Mouse (Mus musculus) heart, postnatal 4 days (tissue): ENCODE data around the gene Tubb2a. TPM values are rescaled to one million over a fixed set of nuclear protein-coding genes. Genes with fewer than 3 reads are reported as not detected.

Experiments used
- DNase-seq: peaks from one replicate; pipeline ENCODE4 v3.0.0; 2021
- total RNA-seq, 2 experiments: library from RNA; stranded (reverse); gene quantifications; 2 replicates each; pipeline ENCODE4 v1.2.3; 2021

Gene Tubb2a
- total RNA-seq, 2 experiments from 2014 or later: 168 to 177 TPM

DNA sequence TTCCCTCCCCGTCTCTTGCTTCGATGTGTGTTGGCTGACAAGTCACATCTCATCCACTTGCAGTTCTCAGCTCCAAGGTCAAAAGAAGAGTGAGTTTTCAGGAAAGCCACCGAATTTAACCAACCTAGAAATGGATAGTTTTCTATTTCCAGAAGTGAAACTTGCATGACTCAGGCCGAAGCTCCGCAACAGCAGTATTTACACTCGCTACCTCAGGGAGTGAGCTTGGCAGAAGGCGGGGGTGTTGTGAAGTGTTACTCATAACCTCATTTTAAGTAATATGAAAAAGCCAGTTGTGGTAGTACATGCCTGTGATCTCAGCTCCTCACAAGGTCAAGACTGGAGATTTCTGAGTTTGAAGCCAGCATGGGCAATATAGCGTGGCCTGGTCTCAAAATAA, 27.3 kb downstream of the Tubb2a start:
- no peak for DNase-seq

DNA sequence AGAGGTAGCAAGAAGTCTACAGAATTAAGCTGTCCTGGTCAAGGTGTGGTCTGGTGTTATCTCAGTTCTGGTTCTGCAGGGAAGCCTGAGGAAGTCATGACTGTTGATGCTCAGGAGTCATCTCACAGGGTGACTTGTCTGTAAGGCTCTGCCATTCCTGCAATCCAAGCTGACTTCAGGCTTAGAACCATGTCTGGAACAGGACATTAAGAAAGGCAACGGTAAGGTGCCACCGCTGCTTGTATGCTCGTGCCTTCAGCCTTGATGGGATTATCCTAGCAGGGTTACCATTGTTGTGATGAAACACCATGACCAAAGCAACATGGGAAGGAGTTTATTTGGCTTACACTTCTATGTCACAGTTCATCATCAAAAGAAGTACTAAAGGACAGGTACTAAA, 30.3 kb downstream of the Tubb2a start:
- DNase-seq: no peak

- DNase-seq: peak; percentile 88
Observed at GRCm38 (mm10) chr13:34046421-34047012, 31.3 kb downstream of the Tubb2a start.

- DNase-seq: no peak
Observed at GRCm38 (mm10) chr13:34045511-34046249, 32.1 kb downstream of the Tubb2a start.

- no peak for DNase-seq
Observed at GRCm38 (mm10) chr13:34043716-34044393, 34.0 kb downstream of the Tubb2a start.

- DNase-seq: no peak
Observed at GRCm38 (mm10) chr13:34040091-34040490, 37.7 kb downstream of the Tubb2a start.

DNA sequence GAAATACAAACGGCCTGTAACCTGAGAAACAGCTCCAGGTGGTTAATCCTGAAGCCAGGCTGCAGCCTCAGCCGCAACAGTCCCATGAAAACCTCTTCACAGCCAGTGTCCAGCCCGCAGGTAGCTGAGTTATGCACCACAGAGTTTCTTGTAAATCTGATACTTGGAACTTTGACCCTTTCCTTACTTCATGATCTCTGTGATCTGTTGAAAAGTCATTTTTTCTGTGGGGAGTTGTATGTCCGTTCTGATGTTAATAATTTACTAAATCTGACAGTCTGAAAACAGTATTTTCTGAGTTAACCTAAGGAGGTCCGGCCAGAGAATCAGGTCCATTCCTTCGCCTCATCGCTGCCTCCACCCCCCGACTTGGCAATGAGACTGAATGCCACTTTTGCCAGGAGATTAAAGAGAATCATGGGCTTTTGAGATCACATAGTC, 38.9 kb downstream of the Tubb2a start:
- no peak for DNase-seq

DNA sequence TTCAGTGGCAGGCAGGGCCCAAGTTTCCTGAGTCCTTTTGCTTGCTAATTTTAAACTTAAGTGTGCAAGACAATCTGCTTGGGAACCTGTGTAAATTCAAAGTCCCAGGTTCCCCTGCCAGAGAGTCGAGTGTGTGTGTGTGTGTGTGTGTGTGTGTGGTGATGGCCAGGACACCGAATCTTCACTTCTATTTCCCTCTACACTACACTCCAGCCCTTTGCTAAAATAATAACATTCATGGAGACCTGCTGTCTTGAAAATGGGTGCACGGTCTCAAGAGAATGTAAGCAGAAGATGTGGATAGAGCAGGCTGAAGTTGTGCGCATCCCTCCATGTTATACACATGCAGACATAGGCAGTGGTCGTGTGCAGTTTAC, 39.8 kb downstream of the Tubb2a start:
- no peak for DNase-seq

- peak; percentile 93 for DNase-seq
Observed at GRCm38 (mm10) chr13:34037172-34038055, 40.4 kb downstream of the Tubb2a start, which contains the start of gene Bphl. Bphl (plus strand) TSS chr13:34037597.

DNA sequence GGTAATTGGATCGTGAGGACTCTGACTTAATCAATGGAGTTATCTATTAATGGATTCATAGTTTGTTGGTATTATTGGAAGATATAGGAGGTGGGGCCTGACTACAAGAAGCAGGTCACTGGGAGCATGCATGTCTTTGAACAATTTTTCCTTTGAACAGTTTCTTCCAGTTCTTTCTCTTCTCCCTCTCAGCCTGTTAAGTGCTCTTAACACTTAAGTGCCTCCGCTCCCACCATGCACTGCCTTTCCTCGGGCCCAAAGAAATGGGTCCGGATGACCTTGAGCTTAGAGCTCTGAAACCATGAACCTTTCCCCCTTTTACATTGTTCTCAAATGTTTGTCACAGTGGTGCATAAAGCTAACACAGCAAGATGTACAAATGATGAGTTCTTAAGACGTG, 41.1 kb downstream of the Tubb2a start:
- DNase-seq: no peak

DNA sequence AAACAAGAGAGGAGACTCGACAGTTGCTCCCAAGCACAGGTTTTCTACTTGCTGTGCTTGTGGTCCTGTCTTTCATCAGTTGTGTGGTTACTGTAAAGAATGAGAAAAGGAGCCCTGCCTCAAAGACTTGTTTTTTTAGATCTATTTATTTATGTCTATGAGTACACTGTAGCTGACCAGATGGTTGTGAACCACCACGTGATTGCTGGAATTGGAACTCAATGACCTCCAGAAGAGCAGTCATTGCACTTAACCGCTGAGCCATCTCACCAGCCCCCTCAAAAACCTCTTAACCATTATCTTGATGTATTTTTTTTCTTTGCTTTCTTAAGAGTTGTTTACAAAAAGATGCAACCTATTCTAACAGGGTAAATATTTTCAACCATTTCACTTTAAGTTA, 42.4 kb downstream of the Tubb2a start:
- DNase-seq: no peak

- no peak for DNase-seq
Observed at GRCm38 (mm10) chr13:34032041-34032440, 45.8 kb downstream of the Tubb2a start.

Other genes starting within 250 kb of the Tubb2a start
- gene Serpinb6e, start 234.6 kb downstream of the Tubb2a start, total RNA-seq: not detected
- gene Serpinb6c, start 172.3 kb downstream of the Tubb2a start, total RNA-seq: under 1 TPM; 0.20 to 0.29 TPM
- gene Nqo2, start 113.3 kb downstream of the Tubb2a start, total RNA-seq: 10 to 100 TPM; 21.6 to 23.9 TPM
- gene Ripk1, start 75.6 kb downstream of the Tubb2a start, total RNA-seq: 10 to 100 TPM; 11.8 to 13.2 TPM
- gene Serpinb6a, start 75.2 kb downstream of the Tubb2a start, total RNA-seq: 10 to 100 TPM; 91.9 to 96.1 TPM
- gene Bphl, start 40.4 kb downstream of the Tubb2a start, total RNA-seq: 10 to 100 TPM; 28.5 to 29.2 TPM
- gene Tubb2b, start 52.5 kb upstream of the Tubb2a start, total RNA-seq: 100 to 1,000 TPM; 100 to 106 TPM
- 10 to 100 TPM; 41.1 to 41.3 TPM for gene Psmg4, start 85.0 kb upstream of the Tubb2a start, total RNA-seq